ENCODE assay signal across 10 mouse cellular contexts in the genomic region with DNA sequence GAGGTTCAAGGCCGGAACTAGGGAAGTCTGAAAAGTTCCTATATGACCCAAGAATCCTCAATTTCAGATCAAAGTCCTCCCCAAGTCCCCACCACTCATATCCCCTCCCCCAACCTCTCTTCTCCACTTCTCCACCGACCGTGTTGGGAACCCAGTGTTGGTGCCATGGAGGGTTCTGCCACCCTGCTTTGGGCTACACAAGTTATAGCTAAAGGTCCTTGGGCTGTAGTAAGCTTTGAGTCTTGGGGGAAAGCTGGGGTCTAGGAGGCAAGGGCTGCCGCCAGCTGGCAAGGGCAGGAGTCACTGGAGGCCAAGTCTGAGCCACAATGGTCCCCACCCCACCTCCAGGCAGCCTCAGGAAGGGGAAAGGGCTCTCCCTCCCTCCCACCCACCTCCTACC.
DNase-seq lines count a peak whose midpoint lies in the region; ATAC-seq and TF ChIP-seq lines count a peak whose summit lies in the region.
"Had no signal": no experiment of that assay in that cellular context is flagged by ENCODE, and none has a peak within 500 bp of the region (broad histone marks: within the 10 kb centered on the region; RNA-seq: fewer than 3 reads in every experiment).

No protein-coding gene starts in this region.

- H3K4me3 ChIP-seq in gastrocnemius, adult 2 months, result peak overlapping the region; percentile 81
- peak overlapping the region; percentile 95 for H3K4me3 ChIP-seq in liver, adult 2 months (ENCODE audit: insufficient read depth, low read depth, low read length)
- no peak overlapping the region for H3K4me3 ChIP-seq in intestine, embryonic 15.5 days (replicated peaks)
- H3K4me3 ChIP-seq in liver, postnatal 0 days (ENCODE audit: low read depth, low read length), result peak overlapping the region; percentile 53; the same call in 1 of the 2 replicates
- H3K4me3 ChIP-seq in forebrain, embryonic 10.5 days, result no peak overlapping the region
- H3K4me3 ChIP-seq: erythroblast, embryonic 14.5 days had no signal

- H3K4me2 ChIP-seq in intestine, embryonic 15.5 days (replicated peaks), result peak overlapping the region; percentile 89
- peak overlapping the region; percentile 65 for H3K4me2 ChIP-seq in liver, postnatal 0 days (ENCODE audit: low read depth, low read length)

- peaks cover 80% of the 10 kb centered on the region for H3K79me2 ChIP-seq in liver, adult 2 months (ENCODE audit: control insufficient read depth, insufficient read depth, low read length)

- H3K9me3 ChIP-seq in intestine, embryonic 15.5 days, result no peaks in the 10 kb centered on the region
- no peaks in the 10 kb centered on the region for H3K9me3 ChIP-seq in liver, postnatal 0 days (ENCODE audit: low read length)
- H3K9me3 ChIP-seq in forebrain, embryonic 10.5 days, result no peaks in the 10 kb centered on the region

- peaks cover 36% of the 10 kb centered on the region for H3K4me1 ChIP-seq in liver, adult 2 months (ENCODE audit: control insufficient read depth, insufficient read depth, low read length)
- H3K4me1 ChIP-seq in intestine, embryonic 15.5 days (replicated peaks), result peaks cover 37% of the 10 kb centered on the region
- H3K4me1 ChIP-seq in liver, postnatal 0 days (ENCODE audit: insufficient read depth), result peaks cover 12% of the 10 kb centered on the region
- H3K4me1 ChIP-seq in forebrain, embryonic 10.5 days, result peaks cover 56% of the 10 kb centered on the region

- H3K27ac ChIP-seq in gastrocnemius, adult 2 months, result peak overlapping the region; percentile 86
- H3K27ac ChIP-seq in liver, adult 2 months (replicated peaks; ENCODE audit: insufficient read depth, low read depth, low read length), result peak overlapping the region; percentile 25
- no peak overlapping the region for H3K27ac ChIP-seq in intestine, embryonic 15.5 days
- peak overlapping the region; percentile 52; the same call in 1 of the 2 replicates for H3K27ac ChIP-seq in liver, postnatal 0 days (ENCODE audit: low read depth)
- H3K27ac ChIP-seq in forebrain, embryonic 10.5 days, result no peak overlapping the region

- TF ChIP-seq CTCF in gastrocnemius, adult 2 months (IDR thresholded peaks at IDR 0.05), result no peak
- TF ChIP-seq CTCF in liver, adult 2 months (IDR thresholded peaks at IDR 0.05; ENCODE audit: low read depth, low read length), result no peak
- no peak for TF ChIP-seq CTCF in liver, postnatal 0 days (IDR thresholded peaks at IDR 0.05; ENCODE audit: low read depth)

- H3K9ac ChIP-seq in liver, adult 2 months (ENCODE audit: low read depth, low read length), result peak overlapping the region; percentile 86
- H3K9ac ChIP-seq in intestine, embryonic 15.5 days, result no peak overlapping the region
- H3K9ac ChIP-seq in liver, postnatal 0 days (replicated peaks), result peak overlapping the region; percentile 47

- no peak for ATAC-seq in intestine, embryonic 15.5 days
- ATAC-seq in liver, postnatal 0 days, result no peak

- H3K36me3 ChIP-seq in liver, adult 2 months (ENCODE audit: control insufficient read depth, insufficient read depth, low read length), result no peaks in the 10 kb centered on the region
- H3K36me3 ChIP-seq in intestine, embryonic 15.5 days, result no peaks in the 10 kb centered on the region
- no peaks in the 10 kb centered on the region for H3K36me3 ChIP-seq in liver, postnatal 0 days (replicated peaks; ENCODE audit: insufficient read depth, low read length)
- H3K36me3 ChIP-seq in forebrain, embryonic 10.5 days (replicated peaks), result no peaks in the 10 kb centered on the region

- intact Hi-C loops in gastrocnemius, adult 2 months (cut with DNase I), result loop anchor here (2.0 kb wide), 1 partner anchor 39 kb away; no protein-coding TSS in a partner anchor
- intact Hi-C loops in gastrocnemius, postnatal 36 days (cut with DNase I), result no loop called here

- no peak for DNase-seq in gastrocnemius, adult 2 months
- DNase-seq in gastrocnemius, postnatal 36 days, result no peak
- DNase-seq in liver, adult 2 months (ENCODE audit: extremely low read depth, low read depth, low spot score), result no peak
- DNase-seq in liver, result no peak
- no peak for DNase-seq in liver, postnatal 0 days
- no peak for DNase-seq in right cerebral cortex, postnatal 10 days (ENCODE audit: low spot score in 2 of 2)
- no peak for DNase-seq in forebrain, embryonic 10.5 days (ENCODE audit: extremely low spot score, low spot score)
- DNase-seq: cerebellum, adult 11 months had no signal

- 60% methylated on average over 4 of the region's 4 CpGs for WGBS in liver, adult 2 months
- 65% methylated on average over 4 of the region's 4 CpGs for WGBS in intestine, embryonic 15.5 days
- WGBS in liver, postnatal 0 days (ENCODE audit: insufficient replicate concordance), result 44% methylated on average over 4 of the region's 4 CpGs
- 74% methylated on average over 4 of the region's 4 CpGs for WGBS in forebrain, embryonic 10.5 days

- no peak for TF ChIP-seq POLR2A in liver, adult 2 months (IDR thresholded peaks at IDR 0.05; ENCODE audit: extremely low read depth, insufficient read depth, low read length)

- TF ChIP-seq EP300 in liver, postnatal 0 days (IDR thresholded peaks at IDR 0.05; ENCODE audit: low read depth), result no peak

- H3K27me3 ChIP-seq in liver, adult 2 months (ENCODE audit: control insufficient read depth, insufficient read depth, low read length), result no peaks in the 10 kb centered on the region
- H3K27me3 ChIP-seq in intestine, embryonic 15.5 days (replicated peaks), result no peaks in the 10 kb centered on the region
- H3K27me3 ChIP-seq in liver, postnatal 0 days (ENCODE audit: insufficient read depth, low read length), result 0 out of 2 replicates have a peak, but pooled peaks cover 10% of the 10 kb centered on the region
- peaks cover 44% of the 10 kb centered on the region for H3K27me3 ChIP-seq in forebrain, embryonic 10.5 days (ENCODE audit: poor library complexity, severe bottlenecking)

Comparison
In these comparisons a context has a peak if more than half of its experiments do, and no peak if none do; other contexts are left out.
1. H3K27ac ChIP-seq: peak in gastrocnemius, adult 2 months (single experiment), liver, adult 2 months (single experiment) and liver, postnatal 0 days (single experiment); none in intestine, embryonic 15.5 days (single experiment) and forebrain, embryonic 10.5 days (single experiment).
2. H3K4me3 ChIP-seq: peak in gastrocnemius, adult 2 months (single experiment), liver, adult 2 months (single experiment) and liver, postnatal 0 days (single experiment); none in intestine, embryonic 15.5 days (single experiment) and forebrain, embryonic 10.5 days (single experiment).